Mouse (Mus musculus) lung, postnatal 25 days (tissue): ENCODE results near the gene Nufip2.
"Not testable (repeated sequence)": the region's sequence is repeated elsewhere in the genome, so short reads cannot be mapped to it uniquely, and the experiment has no call there.

Experiments
- DNase-seq: peaks from one replicate; pipeline ENCODE4 v3.0.0; 2022; ENCODE audit warnings: low spot score

Gene Nufip2

GRCm38 (mm10) chr11:77713736-77714135, 27.8 kb downstream of the Nufip2 start:
- DNase-seq = no peak

GRCm38 (mm10) chr11:77719055-77719454, 33.1 kb downstream of the Nufip2 start:
- DNase-seq = no peak

- no peak for DNase-seq
Observed at GRCm38 (mm10) chr11:77721389-77721788, 35.4 kb downstream of the Nufip2 start.

- no peak for DNase-seq
Observed at GRCm38 (mm10) chr11:77724766-77725165, 38.8 kb downstream of the Nufip2 start.

GRCm38 (mm10) chr11:77725183-77725582, 39.2 kb downstream of the Nufip2 start, which contains the start of gene Cryba1:
Gene Cryba1 (minus strand): TSS chr11:77725283.
- DNase-seq = no peak

DNA sequence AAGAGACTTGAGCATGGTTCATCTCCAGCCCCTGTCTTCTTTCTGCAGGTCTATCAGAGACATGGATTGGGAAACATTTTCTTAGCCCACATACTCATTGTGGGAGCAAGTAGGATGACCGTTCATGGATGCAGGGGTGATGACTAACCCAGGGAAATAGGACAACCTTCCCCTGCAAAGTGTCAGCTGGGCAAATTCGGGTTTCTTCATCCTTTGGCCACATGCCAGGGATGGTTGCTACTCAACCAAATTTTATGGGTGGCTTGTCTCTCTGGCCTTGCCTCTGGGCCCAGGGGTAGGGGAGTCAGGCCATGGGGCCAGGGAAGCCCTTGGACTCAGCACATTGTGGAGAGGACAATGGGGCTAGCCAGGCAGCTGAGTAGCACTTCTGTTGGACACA, 42.6 kb downstream of the Nufip2 start:
- DNase-seq = no peak

DNA sequence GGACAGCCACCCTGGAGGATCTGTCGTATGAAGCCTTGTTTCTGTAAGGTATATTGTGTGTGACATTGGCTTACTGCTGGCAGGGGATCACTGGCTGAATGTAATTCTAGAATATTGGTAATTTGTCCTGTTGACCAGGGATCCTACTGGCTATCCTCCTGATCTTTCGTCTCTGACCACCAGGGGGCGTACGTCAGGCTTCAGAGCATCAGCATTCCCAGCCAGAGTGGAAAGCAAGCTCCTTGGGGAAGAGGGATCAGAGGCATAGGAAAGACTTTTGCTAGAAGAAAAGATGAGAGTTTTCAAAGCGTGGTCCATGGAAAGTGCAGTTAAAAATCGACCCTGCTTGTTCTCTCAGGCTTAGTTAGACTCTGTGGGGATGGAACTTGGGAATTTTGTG, 51.3 kb downstream of the Nufip2 start:
- peak; percentile 84 for DNase-seq

GRCm38 (mm10) chr11:77738555-77738954, 52.6 kb downstream of the Nufip2 start:
- no peak for DNase-seq

GRCm38 (mm10) chr11:77743966-77744365, 58.0 kb downstream of the Nufip2 start:
- peak; percentile 57 for DNase-seq

DNA sequence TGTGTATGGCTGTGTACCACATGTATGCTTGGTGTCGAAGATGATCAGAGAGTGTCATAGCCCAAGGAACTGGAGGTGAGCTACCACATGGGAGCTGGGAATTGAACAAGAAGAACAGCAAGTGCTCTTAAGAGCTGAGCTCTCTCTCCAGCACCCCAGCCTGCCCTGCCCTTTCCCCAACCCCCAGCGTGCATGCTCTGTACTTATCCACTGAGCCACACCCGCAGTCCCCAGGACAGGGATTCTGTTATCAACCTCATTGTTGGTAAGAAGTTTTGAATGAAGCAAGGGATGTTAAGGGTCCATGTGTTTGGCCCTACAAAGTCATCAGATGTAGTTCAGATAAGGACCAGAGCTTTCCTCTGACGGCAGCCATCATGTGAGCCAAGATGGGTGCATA, 60.7 kb downstream of the Nufip2 start:
- no peak for DNase-seq

- DNase-seq = not testable (repeated sequence)
Observed at GRCm38 (mm10) chr11:77747103-77747502, 61.1 kb downstream of the Nufip2 start.

DNA sequence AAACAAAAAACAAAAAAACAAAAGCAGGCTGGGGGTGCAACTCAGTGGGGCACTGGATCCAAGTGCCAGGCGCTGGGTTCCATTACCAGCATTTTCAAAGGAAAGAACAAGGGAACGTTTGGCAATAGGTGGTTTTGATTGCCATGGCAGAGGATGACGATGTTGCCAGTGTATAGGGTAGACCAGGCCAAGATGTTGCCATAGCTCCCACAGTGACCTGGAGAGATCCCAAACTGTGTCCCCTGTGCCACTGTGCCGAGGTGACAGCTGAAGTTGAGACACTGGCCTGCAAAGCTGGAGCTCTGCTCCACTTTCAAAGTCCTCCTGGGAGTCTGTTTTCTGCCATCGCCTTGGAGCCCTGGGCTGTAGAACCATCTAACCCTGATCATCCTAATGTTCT, 63.0 kb downstream of the Nufip2 start:
- no peak for DNase-seq

GRCm38 (mm10) chr11:77752525-77752924, 66.6 kb downstream of the Nufip2 start:
- DNase-seq = no peak

GRCm38 (mm10) chr11:77753469-77753868, 67.5 kb downstream of the Nufip2 start:
- no peak for DNase-seq

- no peak for DNase-seq
Observed at GRCm38 (mm10) chr11:77760031-77760430, 74.1 kb downstream of the Nufip2 start.

GRCm38 (mm10) chr11:77762783-77763672, 77.1 kb downstream of the Nufip2 start, which contains the start of gene Myo18a:
Gene Myo18a (plus strand): TSS chr11:77763246.
- DNase-seq = peak; percentile 74

DNA sequence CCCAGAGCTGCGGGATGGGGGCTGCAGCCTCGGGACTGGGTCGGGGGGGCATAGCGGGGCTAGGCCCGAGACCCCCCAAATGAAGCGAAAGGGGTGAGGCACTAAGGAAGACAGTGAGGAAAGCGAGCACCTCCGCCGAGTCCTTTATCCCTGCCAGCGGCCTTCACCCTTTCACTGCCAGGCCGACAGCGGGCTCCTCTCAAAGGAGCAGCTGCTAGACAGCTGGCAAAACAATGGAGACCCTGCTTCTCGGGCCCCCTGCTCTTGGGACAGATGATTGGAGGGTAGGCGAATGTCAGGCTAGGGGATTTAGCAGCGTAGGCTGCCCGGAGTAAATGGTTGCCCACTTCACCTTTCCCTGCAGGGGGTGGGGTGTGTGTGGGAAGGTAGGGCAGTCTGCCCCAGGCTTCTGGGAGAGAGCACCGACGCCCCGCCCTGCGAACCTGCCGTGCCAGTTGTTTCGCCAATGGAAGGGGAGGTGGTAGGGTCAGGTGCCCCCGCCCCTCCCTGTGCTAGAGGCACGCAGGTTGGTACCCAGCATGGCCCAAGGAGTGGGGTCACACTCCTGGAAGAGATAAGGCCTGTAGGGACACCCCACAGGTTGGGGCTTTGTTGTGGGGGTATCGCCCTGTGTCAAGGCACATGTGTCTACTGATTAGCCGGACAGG, 77.9 kb downstream of the Nufip2 start:
- peak; percentile 88 for DNase-seq

DNA sequence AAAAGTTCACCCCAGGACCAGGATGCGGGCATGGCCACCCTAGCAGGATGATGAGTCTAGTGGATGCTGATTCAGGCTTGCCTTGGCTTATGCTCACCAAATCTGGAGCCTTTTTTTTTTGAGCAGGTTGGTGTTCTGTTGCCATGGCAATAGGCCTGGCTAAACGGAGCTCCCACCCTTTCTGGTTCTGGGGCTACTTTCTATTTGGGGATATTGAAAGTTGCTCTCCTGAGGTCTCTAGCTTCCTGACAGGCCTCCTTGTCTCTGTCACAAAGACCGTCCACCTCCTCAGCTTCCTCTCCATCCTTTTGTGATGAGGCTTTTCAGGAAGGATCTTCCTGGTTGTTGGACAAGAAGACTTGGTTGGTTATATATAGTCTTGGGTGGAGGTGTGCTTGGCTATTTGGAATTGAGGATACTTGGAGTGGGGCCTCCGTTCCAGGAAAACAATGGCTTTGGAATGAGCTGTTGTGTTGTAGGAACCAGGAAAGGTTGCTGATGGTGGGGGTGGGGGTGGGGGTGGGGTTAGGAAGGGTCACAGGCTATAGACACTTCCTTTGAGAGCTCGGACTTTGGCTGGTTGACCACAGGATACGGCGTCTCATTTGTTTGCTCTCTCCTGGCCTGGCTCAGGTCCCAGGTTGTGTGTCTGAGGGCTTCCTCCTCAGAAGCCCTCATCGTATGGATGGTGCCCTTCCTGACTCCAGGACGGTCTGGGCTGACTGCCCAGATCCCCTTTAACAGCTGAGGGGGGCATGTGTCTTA, 78.9 kb downstream of the Nufip2 start:
- peak; percentile 64 for DNase-seq

- no peak for DNase-seq
Observed at GRCm38 (mm10) chr11:77765459-77765777, 79.5 kb downstream of the Nufip2 start.

GRCm38 (mm10) chr11:77766351-77767001, 80.5 kb downstream of the Nufip2 start:
- peak; percentile 65 for DNase-seq

DNA sequence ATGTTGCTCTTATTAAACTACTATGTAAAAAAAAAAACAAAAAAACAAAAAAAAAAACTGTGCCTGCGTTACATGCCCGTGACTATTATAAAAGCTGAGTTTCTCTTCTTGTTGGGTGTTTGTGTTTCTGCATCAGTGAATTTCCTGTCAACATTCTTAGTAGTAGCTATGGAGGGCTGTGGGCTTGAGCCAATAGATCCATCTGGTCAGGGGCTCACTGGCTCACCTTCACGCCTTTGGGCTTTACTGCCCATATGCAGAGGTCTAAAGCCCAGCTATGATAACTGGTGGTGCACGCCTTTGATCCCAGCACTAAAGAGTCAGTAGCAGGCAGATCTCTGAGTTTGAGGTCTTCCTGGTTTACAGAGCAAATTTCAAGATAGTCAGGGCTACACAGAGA, 83.5 kb downstream of the Nufip2 start:
- no peak for DNase-seq

DNA sequence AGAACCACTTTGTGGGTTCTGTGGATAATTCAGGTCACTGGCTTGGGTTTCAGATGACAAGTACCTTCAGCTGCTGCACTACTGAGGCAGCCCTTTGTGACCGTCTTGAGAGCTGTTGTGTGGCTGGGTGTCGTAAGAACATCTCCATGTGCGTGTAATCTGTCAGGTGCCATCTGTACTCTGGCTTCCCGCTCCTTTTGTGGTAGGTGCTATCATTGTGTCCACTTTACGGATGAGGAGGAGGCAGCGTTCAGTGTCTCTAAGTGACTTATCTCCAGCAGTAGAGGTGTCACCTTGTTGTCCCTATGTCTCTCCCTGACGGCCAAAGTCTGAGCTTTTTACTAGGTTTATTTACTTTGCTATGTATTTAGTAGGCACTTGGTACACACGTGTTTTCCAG, 84.4 kb downstream of the Nufip2 start:
- DNase-seq = no peak
